Mouse (Mus musculus) CD4-positive naive resting alpha-beta T cell, adult 57 days (primary cell): ENCODE results near the gene Pprc1. TPM values are rescaled to one million over a fixed set of nuclear protein-coding genes. Genes with fewer than 3 reads are reported as not detected.

ENCODE experiments used
- total RNA-seq: library from RNA; stranded (reverse); gene quantifications from one replicate; pipeline ENCODE4 v1.2.4, GENCODE M21; 2023

Pprc1 gene
- total RNA-seq: 107 TPM

DNA sequence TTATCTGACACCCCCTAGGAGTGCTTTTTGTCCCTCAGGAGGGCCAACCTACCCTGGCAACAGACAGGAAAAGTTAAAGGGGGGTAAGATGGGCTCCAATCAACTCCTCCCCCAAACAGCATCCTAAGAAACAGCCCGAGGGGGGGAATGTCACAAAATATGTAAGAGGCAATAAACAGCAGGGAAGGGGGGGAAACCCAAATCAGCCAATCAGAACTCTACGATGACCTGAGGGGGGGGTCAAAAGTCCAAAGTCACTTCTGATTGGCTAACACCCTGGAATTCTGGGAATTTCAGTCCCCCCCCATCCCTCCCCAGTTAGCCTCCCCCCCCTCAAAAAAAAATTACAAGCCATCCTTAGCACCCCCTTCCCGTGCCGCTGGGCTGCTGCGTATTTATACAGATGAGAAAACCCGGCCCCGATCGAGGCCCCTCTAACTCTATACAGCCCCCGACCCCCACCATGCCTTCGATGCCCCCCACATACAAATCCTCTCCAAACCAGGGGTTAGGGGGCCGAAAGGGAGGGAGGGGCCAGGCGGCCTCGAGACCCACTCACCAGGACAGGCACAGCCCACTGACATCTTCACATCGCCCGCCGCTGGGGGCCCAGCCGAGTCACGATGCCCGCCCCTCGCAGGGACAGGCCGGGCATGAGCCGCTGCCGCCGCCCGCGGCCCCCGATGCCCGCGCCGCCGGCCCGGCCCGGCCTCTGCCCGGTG lies at the start of gene Pprc1:
Pprc1 (plus strand) TSS at position 616 of the 722 bp plus-strand sequence.

DNA sequence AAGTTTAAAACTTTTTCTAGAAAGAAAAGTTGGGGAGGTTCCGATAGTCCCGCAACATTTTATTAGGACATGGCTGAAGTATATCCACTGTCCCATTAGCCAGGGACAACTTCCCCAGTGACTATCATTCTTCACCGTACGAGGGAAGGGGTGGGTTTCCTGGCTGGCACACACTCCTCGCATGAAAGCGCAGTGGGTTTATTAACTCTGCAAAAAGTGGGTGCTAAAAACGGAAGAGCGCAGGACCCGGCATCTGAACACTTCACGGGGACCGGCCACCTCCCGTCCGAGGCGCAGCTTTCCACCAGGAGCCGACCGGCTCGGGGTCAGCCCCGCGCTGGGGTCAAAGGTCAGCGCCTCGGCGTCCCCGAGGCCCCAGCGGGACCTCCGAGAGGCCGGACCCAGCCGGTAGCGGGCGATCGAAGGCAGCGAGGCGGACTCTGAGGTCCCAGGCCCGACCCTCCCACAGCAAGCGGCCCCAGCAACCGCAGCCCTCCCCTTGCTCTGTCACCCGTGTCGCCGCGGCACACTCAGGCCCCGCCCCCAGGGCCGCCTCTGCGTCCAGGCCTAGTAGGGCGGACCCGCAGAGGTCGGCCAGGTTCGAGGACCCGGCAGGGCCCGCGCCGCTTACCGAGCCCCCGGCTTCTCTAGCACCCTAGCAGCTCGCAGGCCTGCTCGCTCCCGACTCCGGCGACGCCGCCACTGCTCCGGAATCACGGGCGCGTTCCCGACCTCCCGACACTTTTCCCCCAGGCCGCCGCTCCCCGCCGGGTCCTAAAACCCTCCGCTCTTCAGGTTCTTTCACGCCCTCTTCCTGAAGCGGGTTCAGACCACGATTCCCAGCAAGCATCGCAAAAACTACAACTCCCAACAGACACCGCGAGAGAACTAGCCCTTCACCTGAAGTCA lies 46.6 kb upstream of the Pprc1 start, which contains the start of gene Armh3:
Armh3 (minus strand) TSS at position 704 of the 909 bp plus-strand sequence.

DNA sequence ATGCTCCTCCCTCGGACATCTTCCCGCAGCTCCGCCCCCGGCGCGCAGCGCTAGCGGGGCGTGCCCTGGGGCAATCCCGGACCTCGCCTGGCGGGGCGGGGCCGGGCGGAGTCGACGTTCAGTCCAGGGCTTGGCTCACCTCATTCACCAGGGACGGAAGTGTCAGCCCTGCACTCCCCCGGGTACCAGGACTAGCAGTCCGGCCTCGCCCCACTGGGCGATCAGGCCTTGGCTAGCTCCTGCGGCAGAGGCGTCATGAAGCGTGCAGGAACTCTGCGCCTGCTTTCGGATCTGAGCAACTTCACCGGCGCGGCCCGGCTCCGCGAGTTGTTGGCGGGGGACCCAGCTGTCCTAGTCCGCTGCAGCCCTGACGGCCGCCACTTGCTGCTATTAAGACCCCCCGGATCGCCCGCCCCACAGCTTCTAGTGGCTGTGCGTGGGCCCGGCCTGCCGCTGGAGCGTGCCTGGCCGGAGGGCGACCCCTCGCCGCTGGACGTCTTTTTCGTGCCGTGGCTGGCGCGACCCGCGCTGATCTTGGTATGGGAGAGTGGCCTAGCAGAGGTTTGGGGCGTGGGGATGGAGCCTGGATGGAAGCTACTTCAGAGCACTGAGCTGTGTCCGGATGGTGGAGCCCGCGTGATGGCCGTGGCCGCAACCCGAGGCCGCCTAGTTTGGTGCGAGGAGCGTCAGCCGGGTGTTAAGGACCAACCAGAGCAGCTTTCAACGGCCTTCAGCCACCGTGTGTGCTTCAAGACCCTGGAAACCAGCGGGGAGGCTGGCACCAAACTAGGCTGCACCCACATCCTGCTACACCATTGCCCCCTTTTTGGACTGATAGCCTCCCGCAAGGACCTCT lies 41.1 kb upstream of the Pprc1 start, which contains the start of gene Hps6:
Hps6 (plus strand) TSS at position 138 of the 856 bp plus-strand sequence.

DNA sequence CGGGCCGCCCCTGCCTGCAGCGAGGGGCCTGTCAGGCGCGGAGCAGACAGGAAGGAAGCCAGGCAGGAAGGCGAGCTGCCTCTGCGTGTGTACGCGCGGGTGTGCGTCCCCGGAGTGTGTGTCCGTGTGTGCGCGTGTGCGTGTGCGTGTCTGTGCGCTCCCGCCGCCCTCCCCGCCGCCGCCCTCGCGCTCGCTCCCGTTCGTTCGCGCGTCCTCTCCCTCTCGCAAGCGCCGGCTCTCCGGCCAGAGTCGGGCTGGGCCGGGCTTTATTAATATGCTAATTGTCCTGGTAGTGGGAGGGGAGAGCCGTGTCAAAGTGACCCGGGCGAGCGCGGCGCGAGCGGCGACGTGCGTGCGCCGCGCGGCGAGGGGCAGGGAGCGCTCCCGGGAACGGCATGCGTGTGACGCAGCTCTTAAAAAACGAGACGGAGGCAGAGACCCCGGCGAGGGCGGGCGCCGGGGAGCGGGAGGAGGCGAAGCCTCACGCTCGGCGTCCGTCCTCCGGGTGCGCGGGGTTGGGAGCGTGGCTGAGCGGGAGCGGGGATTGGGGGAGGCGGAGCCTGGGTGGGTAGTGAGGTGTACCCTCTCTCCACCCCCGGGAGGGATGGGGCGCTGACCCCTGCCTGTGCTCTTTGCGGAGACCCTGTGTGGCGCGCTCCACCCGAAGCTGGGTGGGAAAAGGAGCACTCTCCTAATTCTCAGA lies 458 bp downstream of the Pprc1 start, which contains the start of gene Ldb1:
Ldb1 (minus strand) TSS at position 222 of the 703 bp plus-strand sequence.

DNA sequence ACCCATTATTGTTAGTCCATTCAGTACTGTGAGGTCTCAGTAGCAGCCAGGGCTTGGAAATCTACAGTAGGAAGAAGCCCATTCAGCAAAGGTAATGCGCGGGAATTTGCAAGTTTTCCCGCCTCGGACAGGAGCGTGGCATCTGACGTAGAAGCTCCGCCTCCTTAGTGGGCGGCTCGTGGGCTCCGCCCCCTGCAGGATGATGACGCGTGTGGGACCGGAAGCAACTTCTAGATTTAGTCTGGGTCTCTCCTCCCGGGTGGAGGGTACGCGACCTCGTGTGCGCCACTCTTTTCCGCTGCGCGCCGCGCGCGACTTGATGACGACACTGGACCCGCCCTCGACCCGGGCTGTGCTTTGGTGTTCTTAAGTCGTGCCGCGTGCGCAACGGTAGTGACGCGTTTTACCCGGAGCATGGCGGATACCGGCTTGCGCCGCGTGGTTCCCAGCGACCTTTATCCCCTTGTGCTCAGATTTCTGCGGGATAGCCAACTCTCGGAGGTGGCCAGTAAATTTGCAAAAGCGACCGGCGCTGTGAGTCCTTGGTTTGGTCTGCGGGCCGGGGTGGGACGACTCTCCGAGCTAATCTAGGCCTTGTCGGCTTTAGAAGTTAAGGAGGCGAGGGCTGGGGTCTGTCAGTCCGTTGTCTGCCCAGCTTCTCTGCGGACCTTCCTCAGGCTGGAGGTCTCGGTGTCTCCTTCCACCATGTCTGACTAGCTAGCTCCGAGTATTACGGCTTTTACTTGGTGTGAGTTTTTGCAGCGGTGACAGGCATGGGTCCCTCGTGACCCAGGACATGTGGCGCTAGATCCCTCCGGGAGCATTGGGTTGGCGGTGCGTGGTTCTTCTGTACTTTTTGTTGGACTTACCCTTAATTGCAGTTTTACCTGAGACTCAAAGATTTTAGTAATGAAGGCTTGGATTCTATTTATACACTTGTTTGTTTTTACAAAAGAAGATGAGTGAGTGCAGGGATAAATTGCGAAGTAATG lies 31.2 kb downstream of the Pprc1 start, which contains the start of gene Nolc1:
Nolc1 (plus strand) TSS at position 248 of the 992 bp plus-strand sequence.

Other genes with a start within 250 kb of the Pprc1 start
- 11.4 TPM for gene Kcnip2, start 228.8 kb upstream of the Pprc1 start, total RNA-seq
- gene Armh3, start 46.4 kb upstream of the Pprc1 start, total RNA-seq: 16.6 TPM
- gene Hps6, start 41.4 kb upstream of the Pprc1 start, total RNA-seq: 6.5 TPM
- gene Ldb1, start 328 bp downstream of the Pprc1 start, total RNA-seq: 394 TPM
- gene Nolc1, start 31.0 kb downstream of the Pprc1 start, total RNA-seq: 72.5 TPM
- gene Elovl3, start 87.0 kb downstream of the Pprc1 start, total RNA-seq: not detected
- not detected for gene Pitx3, start 103.4 kb downstream of the Pprc1 start, total RNA-seq
- 91.5 TPM for gene Gbf1, start 107.6 kb downstream of the Pprc1 start, total RNA-seq